Mouse (Mus musculus) fibroblast of lung, adult 2 months (primary cell): Measurements from ENCODE around the gene Rnf146.
"Not testable (repeated sequence)": the region's sequence is repeated elsewhere in the genome, so short reads cannot be mapped to it uniquely, and the experiment has no call there.

Experiments used
- DNase-seq: peaks from one replicate; pipeline ENCODE4 v3.0.0-alpha.2; 2011; ENCODE audit warnings: low read depth

Gene Rnf146

GRCm38 (mm10) chr10:29362197-29362900, at the start of gene Rnf146:
Gene Rnf146 (minus strand): TSS chr10:29362442.
- DNase-seq, result no peak

GRCm38 (mm10) chr10:29402656-29403268, 40.5 kb upstream of the Rnf146 start:
- DNase-seq, result no peak

- DNase-seq, result not testable (repeated sequence)
Observed at GRCm38 (mm10) chr10:29394890-29395289, 32.6 kb upstream of the Rnf146 start.

GRCm38 (mm10) chr10:29381558-29381957, 19.3 kb upstream of the Rnf146 start:
- DNase-seq, result no peak

- no peak for DNase-seq
Observed at GRCm38 (mm10) chr10:29374065-29374464, 11.8 kb upstream of the Rnf146 start.

- DNase-seq, result peak; percentile 34
Observed at GRCm38 (mm10) chr10:29361464-29362196, 612 bp downstream of the Rnf146 start.

GRCm38 (mm10) chr10:29361095-29361463, 1.2 kb downstream of the Rnf146 start:
- DNase-seq, result no peak

- DNase-seq, result no peak
Observed at GRCm38 (mm10) chr10:29354183-29354582, 8.1 kb downstream of the Rnf146 start.

- DNase-seq, result no peak
Observed at GRCm38 (mm10) chr10:29352575-29352974, 9.7 kb downstream of the Rnf146 start.

- no peak for DNase-seq
Observed at GRCm38 (mm10) chr10:29351420-29351819, 10.8 kb downstream of the Rnf146 start.

GRCm38 (mm10) chr10:29346638-29347037, 15.6 kb downstream of the Rnf146 start:
- no peak for DNase-seq

- DNase-seq, result no peak
Observed at GRCm38 (mm10) chr10:29344232-29344631, 18.0 kb downstream of the Rnf146 start.

GRCm38 (mm10) chr10:29338355-29339056, 23.7 kb downstream of the Rnf146 start:
- DNase-seq, result peak; percentile 51

- no peak for DNase-seq
Observed at GRCm38 (mm10) chr10:29333836-29334235, 28.4 kb downstream of the Rnf146 start.

GRCm38 (mm10) chr10:29324817-29325216, 37.4 kb downstream of the Rnf146 start:
- no peak for DNase-seq

- no peak for DNase-seq
Observed at GRCm38 (mm10) chr10:29313905-29314304, 48.3 kb downstream of the Rnf146 start.

GRCm38 (mm10) chr10:29313064-29313638, 49.1 kb downstream of the Rnf146 start, which contains the start of gene Echdc1:
Gene Echdc1 (plus strand): TSS chr10:29313166.
- peak; percentile 67 for DNase-seq

- DNase-seq, result no peak
Observed at GRCm38 (mm10) chr10:29311480-29312219, 50.6 kb downstream of the Rnf146 start.

GRCm38 (mm10) chr10:29302230-29302629, 60.0 kb downstream of the Rnf146 start:
- no peak for DNase-seq
